Mouse (Mus musculus): ENCODE measurements around the gene Ttyh1. TPM values are rescaled to one million over a fixed set of nuclear protein-coding genes. Genes with fewer than 3 reads are reported as not detected.

Ttyh1 gene
- polyA plus RNA-seq, 1 experiment from 2014 or later = 6.5 TPM

DNA sequence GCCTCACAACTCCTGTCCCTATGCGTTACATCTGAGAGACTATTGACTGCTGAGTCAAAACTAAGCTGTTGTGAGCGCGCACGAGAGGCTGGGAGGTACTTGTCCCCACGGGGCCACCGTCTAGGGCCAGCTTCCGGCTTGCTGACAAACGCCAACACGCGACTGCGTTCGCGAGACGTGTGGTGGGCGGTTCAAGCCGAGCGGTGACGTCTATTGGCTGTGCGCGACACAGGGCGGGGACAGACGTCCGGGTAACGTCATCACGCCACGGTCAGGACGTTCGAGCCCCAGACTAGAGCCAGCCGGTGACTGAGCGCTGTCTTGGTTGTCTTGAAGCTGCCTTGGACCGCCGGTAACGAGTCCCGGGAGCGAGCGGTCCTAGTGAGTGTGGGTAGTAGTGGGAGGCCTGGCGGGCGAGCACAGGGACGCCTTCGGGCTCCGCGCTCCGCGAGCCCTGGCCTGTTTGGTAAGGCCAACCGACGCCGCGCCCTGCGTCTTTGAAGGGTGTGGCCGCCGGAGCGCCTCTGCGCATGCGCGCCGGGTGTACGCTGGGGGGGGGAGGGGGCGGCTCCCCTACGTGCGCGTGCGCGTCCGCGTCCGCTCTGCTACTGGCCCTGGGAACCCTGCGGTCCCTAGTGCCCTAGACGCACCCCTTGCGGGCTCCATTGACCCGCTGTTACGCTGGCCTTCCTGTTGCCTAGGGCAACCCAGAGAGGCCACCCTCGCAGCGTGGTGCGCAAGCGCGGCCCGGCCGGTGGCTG lies 17.7 kb downstream of the Ttyh1 start, which contains the start of gene Leng8:
Leng8 (plus strand) TSS at position 269 of the 761 bp plus-strand sequence.
- Histone ChIP-seq H3K27me3 (replicated peaks; ENCODE audit: control insufficient read depth, insufficient read depth, low read length) (no peaks in the 10 kb centered on the region), H3K27ac (ENCODE audit: low read length) (peak within 1 kb of the TSS; percentile 88), H3K4me1 (ENCODE audit: control insufficient read depth, insufficient read depth, low read length) (peaks cover 7% of the 10 kb centered on the region), H3K9me3 (ENCODE audit: control insufficient read depth, low read length) (no peaks in the 10 kb centered on the region), H3K4me3 (ENCODE audit: low read length) (peak within 1 kb of the TSS; percentile 91), H3K9ac (ENCODE audit: low read depth, low read length) (peak within 1 kb of the TSS; percentile 81), H3K4me2 (ENCODE audit: low read depth, low read length) (peak within 1 kb of the TSS; percentile 89), H3K36me3 (ENCODE audit: control insufficient read depth, insufficient read depth, low read length) (peaks cover 16% of the 10 kb centered on the region)
- under 1% methylated on average over 77 of the region's 78 CpGs for WGBS
- peak; percentile 99 for ATAC-seq

DNA sequence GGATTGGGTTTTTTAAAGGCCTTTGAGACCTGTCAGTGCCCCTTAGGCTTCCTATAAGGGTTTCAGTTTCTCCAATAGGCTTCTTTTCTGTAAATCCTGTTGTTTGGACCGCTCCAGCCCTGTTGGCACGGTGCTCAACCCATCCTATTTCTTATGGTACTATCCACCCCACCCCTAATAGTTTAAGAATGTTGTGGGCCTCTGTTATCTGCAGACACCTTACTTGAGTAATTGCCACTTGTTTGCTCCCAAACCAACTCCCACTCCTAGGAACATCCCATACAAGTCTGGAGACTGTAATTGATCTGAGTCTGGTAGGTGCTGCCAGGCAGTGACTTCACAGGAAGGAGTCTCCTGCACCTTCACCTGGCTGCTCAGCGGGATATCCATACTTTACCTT lies 18.5 kb downstream of the Ttyh1 start:
- no peak for ATAC-seq
- Histone ChIP-seq H3K9ac (ENCODE audit: low read depth, low read length) (peak overlapping the region; percentile 81), H3K4me2 (ENCODE audit: low read depth, low read length) (peak overlapping the region; percentile 89), H3K4me1 (ENCODE audit: control insufficient read depth, insufficient read depth, low read length) (peaks cover 7% of the 10 kb centered on the region), H3K9me3 (ENCODE audit: control insufficient read depth, low read length) (no peaks in the 10 kb centered on the region), H3K27ac (ENCODE audit: low read length) (0 out of 2 replicates have a peak overlapping the region, but pooled peaks have one; percentile 60), H3K27me3 (replicated peaks; ENCODE audit: control insufficient read depth, insufficient read depth, low read length) (no peaks in the 10 kb centered on the region), H3K36me3 (ENCODE audit: control insufficient read depth, insufficient read depth, low read length) (peaks cover 24% of the 10 kb centered on the region), H3K4me3 (ENCODE audit: low read length) (peak overlapping the region; percentile 91)
- WGBS = 44% methylated on average over 3 of the region's 3 CpGs

DNA sequence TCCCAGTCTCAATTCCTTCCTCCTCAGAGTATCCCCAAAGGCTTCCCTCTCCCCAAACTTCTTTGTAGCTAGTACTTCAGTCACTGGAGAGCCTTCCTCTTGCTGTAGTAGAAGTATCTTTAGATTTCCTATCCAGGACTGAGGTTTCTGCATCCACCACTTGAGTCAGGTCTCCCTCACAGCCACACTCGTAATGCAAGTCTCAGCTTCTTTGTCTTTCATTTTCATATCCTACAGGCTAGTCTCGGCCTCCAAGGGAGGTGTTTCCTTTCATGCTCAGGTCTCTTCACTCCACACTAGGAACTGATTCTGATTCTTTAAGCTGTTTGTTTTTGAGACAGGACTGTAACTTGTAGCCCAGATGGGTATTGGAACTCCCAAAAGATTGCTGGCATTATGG lies 19.0 kb downstream of the Ttyh1 start:
- 89% methylated on average over 2 of the region's 2 CpGs for WGBS
- Histone ChIP-seq H3K27me3 (replicated peaks; ENCODE audit: control insufficient read depth, insufficient read depth, low read length) (no peaks in the 10 kb centered on the region), H3K9ac (ENCODE audit: low read depth, low read length) (peak overlapping the region; percentile 13; the same call in 1 of the 2 replicates), H3K4me2 (ENCODE audit: low read depth, low read length) (peak overlapping the region; percentile 89), H3K4me1 (ENCODE audit: control insufficient read depth, insufficient read depth, low read length) (peaks cover 7% of the 10 kb centered on the region), H3K9me3 (ENCODE audit: control insufficient read depth, low read length) (no peaks in the 10 kb centered on the region), H3K4me3 (ENCODE audit: low read length) (peak overlapping the region; percentile 91; the same call in 1 of the 2 replicates), H3K36me3 (ENCODE audit: control insufficient read depth, insufficient read depth, low read length) (peaks cover 27% of the 10 kb centered on the region), H3K27ac (ENCODE audit: low read length) (no peak overlapping the region)
- ATAC-seq = no peak

DNA sequence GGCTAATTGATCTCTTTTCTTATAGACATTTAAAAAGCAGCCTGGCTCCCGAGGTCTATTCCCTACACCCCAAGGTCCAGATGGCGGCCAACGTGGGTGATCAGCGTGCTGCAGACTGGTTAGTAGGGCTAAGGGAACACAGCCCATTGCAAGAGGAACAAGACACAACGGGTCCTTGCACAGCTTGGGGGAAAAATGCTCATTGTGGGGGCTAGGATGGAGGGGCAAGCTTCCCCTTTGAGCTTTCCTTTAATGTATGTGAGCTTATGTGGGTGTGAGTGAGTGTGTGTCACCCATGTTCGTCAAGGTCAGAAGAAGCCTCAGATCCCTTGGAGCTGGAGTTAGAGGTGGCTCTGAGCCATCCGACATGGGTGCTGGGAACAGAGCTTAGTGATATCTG lies 19.5 kb downstream of the Ttyh1 start:
- Histone ChIP-seq H3K27me3 (replicated peaks; ENCODE audit: control insufficient read depth, insufficient read depth, low read length) (no peaks in the 10 kb centered on the region), H3K4me3 (ENCODE audit: low read length) (no peak overlapping the region), H3K4me2 (ENCODE audit: low read depth, low read length) (no peak overlapping the region), H3K36me3 (ENCODE audit: control insufficient read depth, insufficient read depth, low read length) (peaks cover 32% of the 10 kb centered on the region), H3K9me3 (ENCODE audit: control insufficient read depth, low read length) (no peaks in the 10 kb centered on the region), H3K4me1 (ENCODE audit: control insufficient read depth, insufficient read depth, low read length) (peaks cover 7% of the 10 kb centered on the region), H3K9ac (ENCODE audit: low read depth, low read length) (no peak overlapping the region), H3K27ac (ENCODE audit: low read length) (no peak overlapping the region)
- 95% methylated on average over 7 of the region's 7 CpGs for WGBS
- no peak for ATAC-seq

DNA sequence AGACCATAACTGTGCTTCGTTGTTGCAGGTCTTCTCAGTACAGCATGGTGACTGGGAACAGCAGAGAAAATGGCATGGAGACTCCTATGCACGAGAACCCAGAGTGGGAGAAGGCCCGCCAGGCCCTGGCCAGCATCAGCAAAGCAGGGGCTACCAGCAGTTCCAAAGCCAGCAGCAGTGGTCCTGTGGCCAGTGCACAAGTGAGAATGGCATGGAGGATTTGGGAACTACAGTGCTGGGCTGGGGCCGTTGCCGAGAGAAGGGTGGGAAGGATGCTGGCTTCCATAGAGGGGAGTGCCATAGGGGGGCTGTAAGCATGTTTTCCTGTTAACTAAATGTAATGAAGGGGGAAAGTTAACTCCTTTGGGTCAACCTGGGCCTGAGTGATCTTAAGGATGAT lies 20.2 kb downstream of the Ttyh1 start:
- no peak overlapping the region for H3K4me3 ChIP-seq (ENCODE audit: low read length)
- H3K27ac ChIP-seq (ENCODE audit: low read length) = no peak overlapping the region
- WGBS = 89% methylated on average over 5 of the region's 5 CpGs
- H3K36me3 ChIP-seq (ENCODE audit: control insufficient read depth, insufficient read depth, low read length) = peaks cover 38% of the 10 kb centered on the region
- H3K9ac ChIP-seq (ENCODE audit: low read depth, low read length) = no peak overlapping the region
- no peaks in the 10 kb centered on the region for H3K9me3 ChIP-seq (ENCODE audit: control insufficient read depth, low read length)
- no peak overlapping the region for H3K4me2 ChIP-seq (ENCODE audit: low read depth, low read length)
- H3K4me1 ChIP-seq (ENCODE audit: control insufficient read depth, insufficient read depth, low read length) = peaks cover 7% of the 10 kb centered on the region
- no peaks in the 10 kb centered on the region for H3K27me3 ChIP-seq (replicated peaks; ENCODE audit: control insufficient read depth, insufficient read depth, low read length)
- ATAC-seq = no peak

DNA sequence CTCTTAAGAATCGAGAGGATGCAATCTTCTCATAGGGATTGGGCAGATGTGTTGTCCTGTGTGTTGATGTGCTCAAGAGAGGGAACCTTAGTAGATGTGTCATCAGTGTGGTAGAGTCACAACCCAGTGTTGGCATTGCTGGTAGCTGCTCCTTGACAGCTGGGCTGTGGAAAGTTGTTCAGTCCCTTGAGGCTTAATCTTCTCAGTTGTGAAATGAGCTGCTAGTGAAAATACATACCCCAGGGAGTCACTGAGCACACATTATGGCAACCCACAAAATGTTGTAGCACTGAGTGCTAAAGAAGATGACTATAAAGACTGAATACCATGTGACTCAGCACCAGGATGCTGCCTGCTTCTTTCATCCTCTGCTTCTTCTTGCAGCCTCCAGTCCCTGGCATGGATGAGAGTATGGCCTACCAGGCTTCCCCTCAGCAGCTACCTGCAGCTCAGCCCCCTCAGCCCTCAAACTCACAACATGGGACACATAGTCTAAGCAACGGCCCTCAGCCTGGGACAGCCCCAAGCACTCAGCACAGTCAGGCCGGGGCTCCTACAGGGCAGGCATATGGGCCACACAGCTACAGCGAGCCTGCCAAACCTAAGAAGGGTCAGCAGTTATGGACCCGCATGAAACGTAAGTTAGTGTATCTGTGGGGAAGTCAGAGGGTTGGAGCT lies 22.6 kb downstream of the Ttyh1 start:
- WGBS = 90% methylated on average over 6 of the region's 6 CpGs
- peaks cover 8% of the 10 kb centered on the region for H3K4me1 ChIP-seq (ENCODE audit: control insufficient read depth, insufficient read depth, low read length)
- H3K4me2 ChIP-seq (ENCODE audit: low read depth, low read length) = no peak overlapping the region
- no peaks in the 10 kb centered on the region for H3K9me3 ChIP-seq (ENCODE audit: control insufficient read depth, low read length)
- no peak for ATAC-seq
- H3K4me3 ChIP-seq (ENCODE audit: low read length) = no peak overlapping the region
- H3K27me3 ChIP-seq (replicated peaks; ENCODE audit: control insufficient read depth, insufficient read depth, low read length) = no peaks in the 10 kb centered on the region
- no peak overlapping the region for H3K27ac ChIP-seq (ENCODE audit: low read length)
- peaks cover 57% of the 10 kb centered on the region for H3K36me3 ChIP-seq (ENCODE audit: control insufficient read depth, insufficient read depth, low read length)
- no peak overlapping the region for H3K9ac ChIP-seq (ENCODE audit: low read depth, low read length)

DNA sequence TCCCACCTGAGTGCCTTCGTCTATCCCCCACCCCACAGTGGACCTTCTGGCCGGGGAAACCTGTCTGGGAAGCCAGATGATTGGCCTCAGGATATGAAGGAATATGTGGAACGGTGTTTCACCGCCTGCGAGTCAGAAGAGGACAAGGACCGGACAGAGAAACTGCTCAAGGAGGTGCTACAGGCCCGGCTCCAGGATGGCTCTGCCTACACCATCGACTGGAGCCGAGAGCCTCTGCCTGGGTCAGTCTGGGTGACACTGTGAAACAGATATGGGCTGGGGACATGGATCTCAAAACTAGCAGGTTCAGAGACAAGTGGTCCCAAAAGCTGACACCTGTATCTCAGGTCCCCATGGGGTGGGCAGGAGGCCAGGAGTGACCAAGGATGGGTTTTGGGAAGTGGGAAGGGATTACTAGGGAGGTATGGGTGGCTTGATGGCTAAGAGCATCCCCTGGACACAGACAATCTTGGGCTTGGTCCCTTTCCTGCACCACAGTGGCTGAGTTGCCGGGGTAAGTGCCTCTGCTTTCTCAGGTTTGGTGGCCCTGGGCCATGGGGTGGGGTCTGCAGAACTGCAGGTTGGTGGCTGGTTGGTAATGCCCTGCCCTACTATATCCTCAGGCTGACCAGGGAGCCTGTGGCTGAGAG lies 23.7 kb downstream of the Ttyh1 start:
- ATAC-seq = no peak
- peaks cover 57% of the 10 kb centered on the region for H3K36me3 ChIP-seq (ENCODE audit: control insufficient read depth, insufficient read depth, low read length)
- peaks cover 14% of the 10 kb centered on the region for H3K4me1 ChIP-seq (ENCODE audit: control insufficient read depth, insufficient read depth, low read length)
- WGBS = 96% methylated on average over 10 of the region's 10 CpGs
- H3K27me3 ChIP-seq (replicated peaks; ENCODE audit: control insufficient read depth, insufficient read depth, low read length) = no peaks in the 10 kb centered on the region
- no peak overlapping the region for H3K4me2 ChIP-seq (ENCODE audit: low read depth, low read length)
- H3K27ac ChIP-seq (ENCODE audit: low read length) = no peak overlapping the region
- no peak overlapping the region for H3K9ac ChIP-seq (ENCODE audit: low read depth, low read length)
- no peaks in the 10 kb centered on the region for H3K9me3 ChIP-seq (ENCODE audit: control insufficient read depth, low read length)
- no peak overlapping the region for H3K4me3 ChIP-seq (ENCODE audit: low read length)

DNA sequence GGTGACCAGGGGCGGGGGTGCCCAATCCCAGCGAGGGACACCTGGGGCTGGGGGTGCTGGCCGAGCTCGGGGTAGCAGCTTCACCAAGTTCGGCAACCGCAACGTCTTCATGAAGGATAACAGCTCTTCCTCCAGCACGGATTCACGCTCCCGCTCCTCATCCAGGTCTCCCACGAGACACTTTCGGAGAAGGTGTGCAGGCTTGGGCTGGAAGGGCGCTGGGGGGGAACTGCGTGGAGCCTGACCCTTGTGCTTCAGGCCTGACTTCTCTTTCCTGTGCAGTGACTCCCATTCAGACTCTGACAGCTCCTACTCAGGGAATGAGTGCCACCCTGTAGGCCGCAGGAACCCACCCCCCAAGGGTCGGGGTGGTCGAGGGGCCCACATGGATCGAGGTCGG lies 24.3 kb downstream of the Ttyh1 start:
- ATAC-seq = no peak
- no peak overlapping the region for H3K27ac ChIP-seq (ENCODE audit: low read length)
- no peak overlapping the region for H3K4me2 ChIP-seq (ENCODE audit: low read depth, low read length)
- no peak overlapping the region for H3K4me3 ChIP-seq (ENCODE audit: low read length)
- peaks cover 16% of the 10 kb centered on the region for H3K4me1 ChIP-seq (ENCODE audit: control insufficient read depth, insufficient read depth, low read length)
- no peaks in the 10 kb centered on the region for H3K27me3 ChIP-seq (replicated peaks; ENCODE audit: control insufficient read depth, insufficient read depth, low read length)
- H3K9me3 ChIP-seq (ENCODE audit: control insufficient read depth, low read length) = no peaks in the 10 kb centered on the region
- no peak overlapping the region for H3K9ac ChIP-seq (ENCODE audit: low read depth, low read length)
- 96% methylated on average over 19 of the region's 19 CpGs for WGBS
- peaks cover 57% of the 10 kb centered on the region for H3K36me3 ChIP-seq (ENCODE audit: control insufficient read depth, insufficient read depth, low read length)

DNA sequence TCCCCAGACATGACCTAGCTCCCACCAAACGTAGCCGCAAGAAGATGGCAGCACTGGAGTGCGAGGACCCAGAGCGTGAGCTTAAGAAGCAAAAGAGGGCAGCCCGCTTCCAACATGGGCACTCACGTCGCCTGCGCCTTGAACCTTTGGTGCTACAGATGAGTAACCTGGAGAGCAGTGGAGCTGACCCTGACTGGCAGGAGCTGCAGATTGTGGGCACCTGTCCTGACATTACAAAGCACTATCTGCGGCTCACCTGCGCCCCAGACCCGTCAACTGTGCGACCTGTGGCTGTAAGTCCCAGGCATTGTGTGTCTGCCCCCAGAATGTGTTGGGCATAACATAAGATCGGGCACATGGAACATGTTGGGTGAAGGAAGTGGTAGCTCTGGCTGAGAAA lies 24.8 kb downstream of the Ttyh1 start:
- ATAC-seq = no peak
- 93% methylated on average over 13 of the region's 13 CpGs for WGBS
- H3K36me3 ChIP-seq (ENCODE audit: control insufficient read depth, insufficient read depth, low read length) = peaks cover 54% of the 10 kb centered on the region

More for the DNA sequence above, 24.8 kb downstream of the Ttyh1 start:
- no peak overlapping the region for H3K4me2 ChIP-seq (ENCODE audit: low read depth, low read length)
- no peak overlapping the region for H3K9ac ChIP-seq (ENCODE audit: low read depth, low read length)
- peaks cover 20% of the 10 kb centered on the region for H3K4me1 ChIP-seq (ENCODE audit: control insufficient read depth, insufficient read depth, low read length)
- H3K9me3 ChIP-seq (ENCODE audit: control insufficient read depth, low read length) = no peaks in the 10 kb centered on the region
- no peak overlapping the region for H3K27ac ChIP-seq (ENCODE audit: low read length)
- H3K4me3 ChIP-seq (ENCODE audit: low read length) = no peak overlapping the region
- no peaks in the 10 kb centered on the region for H3K27me3 ChIP-seq (replicated peaks; ENCODE audit: control insufficient read depth, insufficient read depth, low read length)
